Mouse (Mus musculus) layer of hippocampus, adult 11-12 months (tissue): ENCODE measurements around the gene Hs6st1.
A peak's percentile ranks its signal among the peaks of the same experiment; 100 is the strongest.

Experiments used
- DNase-seq: peaks from one replicate; pipeline ENCODE4 v3.0.0; 2022; ENCODE audit warnings: low spot score

Hs6st1 gene

DNA sequence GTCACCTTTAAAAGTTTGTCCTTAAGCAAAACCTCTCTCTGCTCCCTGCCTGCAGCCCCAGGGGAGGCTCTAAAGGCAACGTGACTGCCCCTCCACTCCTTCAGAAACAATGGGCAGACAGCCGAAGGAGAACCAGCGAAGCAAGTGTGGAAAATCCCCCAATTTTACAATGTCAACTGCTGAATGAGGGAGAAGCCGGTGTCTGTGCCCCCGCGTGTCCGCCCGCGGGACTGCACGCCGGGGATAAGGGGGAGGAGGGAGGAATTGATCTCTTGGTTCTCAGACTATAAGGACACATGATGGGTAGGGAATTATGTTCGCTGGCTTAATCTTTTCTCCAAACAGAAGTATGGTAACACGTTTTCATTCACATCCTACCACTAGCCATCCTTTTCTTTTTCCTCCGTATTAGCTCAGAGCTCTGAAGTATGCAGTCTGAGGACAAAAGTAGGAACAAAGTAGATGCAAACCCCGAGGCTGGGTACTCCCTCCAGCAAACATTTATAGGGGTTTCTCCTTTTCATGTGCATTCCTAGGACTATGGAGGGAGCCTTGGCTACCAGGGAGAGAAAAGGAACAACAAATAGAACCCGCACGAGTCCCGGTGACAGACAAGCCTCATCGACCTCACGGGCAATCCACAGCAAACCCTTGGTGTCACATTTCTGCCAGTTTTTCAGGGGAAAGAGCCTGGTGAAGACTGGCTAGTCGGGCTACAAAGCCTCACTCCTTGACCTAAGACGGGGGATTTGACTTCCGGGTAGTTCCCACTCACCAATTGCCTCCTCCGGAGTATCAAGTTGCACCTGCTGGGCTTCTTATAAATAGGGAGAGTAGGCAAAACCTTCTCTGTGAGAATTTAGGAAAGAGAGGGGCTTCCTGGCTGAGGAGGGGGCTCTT, 3.1 kb upstream of the Hs6st1 start:
- peak; percentile 96 for DNase-seq

DNA sequence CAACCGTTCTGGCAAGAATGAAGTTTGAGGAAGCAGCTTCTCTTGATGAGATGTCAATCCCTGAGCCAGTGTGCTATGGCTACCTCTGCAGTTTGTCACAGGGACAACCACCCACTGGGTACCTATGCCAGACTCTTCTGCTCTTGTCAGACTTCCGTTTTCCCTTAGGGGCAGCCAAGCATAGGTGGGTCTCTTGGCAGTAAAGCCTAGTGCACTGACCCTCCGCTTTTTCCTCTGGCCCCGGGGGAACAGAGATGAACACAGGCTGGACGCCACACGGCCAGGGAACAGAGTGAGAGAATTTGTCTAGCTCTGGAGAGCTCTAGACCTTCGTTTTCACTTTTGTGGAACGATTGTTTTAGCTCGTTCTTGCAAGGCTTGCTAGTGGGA, 2.4 kb upstream of the Hs6st1 start:
- DNase-seq: no peak

GRCm38 (mm10) chr1:36066216-36066980, 1.8 kb upstream of the Hs6st1 start:
- DNase-seq: no peak

GRCm38 (mm10) chr1:36067201-36067600, 999 bp upstream of the Hs6st1 start:
- no peak for DNase-seq

- DNase-seq: no peak
These were observed 589 bp upstream of the Hs6st1 start for GRCm38 (mm10) chr1:36067611-36068010.

DNA sequence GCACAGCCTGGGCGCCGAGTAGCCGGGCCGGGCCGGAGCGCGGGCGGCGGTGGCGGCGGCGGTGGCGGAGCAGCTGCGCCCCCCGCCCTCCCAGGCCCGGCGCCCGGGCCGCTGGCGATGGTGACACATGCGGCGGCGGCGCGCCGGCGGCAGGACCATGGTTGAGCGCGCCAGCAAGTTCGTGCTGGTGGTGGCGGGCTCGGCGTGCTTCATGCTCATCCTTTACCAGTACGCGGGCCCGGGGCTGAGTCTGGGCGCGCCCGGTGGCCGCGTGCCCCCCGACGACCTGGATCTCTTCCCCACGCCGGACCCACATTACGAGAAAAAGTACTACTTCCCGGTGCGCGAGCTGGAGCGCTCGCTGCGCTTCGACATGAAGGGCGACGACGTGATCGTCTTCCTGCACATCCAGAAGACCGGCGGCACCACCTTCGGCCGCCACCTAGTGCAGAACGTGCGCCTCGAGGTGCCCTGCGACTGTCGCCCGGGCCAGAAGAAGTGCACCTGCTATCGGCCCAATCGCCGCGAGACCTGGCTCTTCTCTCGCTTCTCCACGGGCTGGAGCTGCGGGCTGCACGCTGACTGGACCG, 426 bp downstream of the Hs6st1 start:
- DNase-seq: peak; percentile 65

DNA sequence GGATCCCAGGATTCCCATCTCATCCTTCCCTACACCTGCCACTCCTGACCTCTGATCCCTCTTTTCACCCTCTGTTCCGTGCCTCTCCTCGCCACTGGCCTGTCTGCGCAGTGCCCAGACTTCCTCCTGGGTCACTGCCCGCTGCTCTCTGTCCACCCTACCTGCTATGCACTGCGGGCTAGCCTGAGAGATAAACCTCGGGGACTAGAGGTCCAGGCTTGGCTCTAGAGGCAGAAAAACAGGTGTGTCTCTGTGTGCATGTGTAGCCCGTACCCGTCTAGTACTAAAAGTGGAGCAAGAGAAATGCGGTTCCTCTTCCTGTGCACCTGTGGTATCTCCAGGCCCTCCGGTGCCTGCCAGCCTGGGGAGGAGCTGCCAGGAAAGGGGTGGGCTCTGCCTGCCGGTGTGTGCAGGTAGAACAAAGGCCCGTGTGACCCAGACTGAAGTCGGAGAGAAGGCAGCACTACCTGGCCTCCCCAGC, 1.1 kb downstream of the Hs6st1 start:
- DNase-seq: no peak

GRCm38 (mm10) chr1:36070190-36070589, 2.0 kb downstream of the Hs6st1 start:
- no peak for DNase-seq

- no peak for DNase-seq
These were observed 2.5 kb downstream of the Hs6st1 start for GRCm38 (mm10) chr1:36070740-36071139.

DNA sequence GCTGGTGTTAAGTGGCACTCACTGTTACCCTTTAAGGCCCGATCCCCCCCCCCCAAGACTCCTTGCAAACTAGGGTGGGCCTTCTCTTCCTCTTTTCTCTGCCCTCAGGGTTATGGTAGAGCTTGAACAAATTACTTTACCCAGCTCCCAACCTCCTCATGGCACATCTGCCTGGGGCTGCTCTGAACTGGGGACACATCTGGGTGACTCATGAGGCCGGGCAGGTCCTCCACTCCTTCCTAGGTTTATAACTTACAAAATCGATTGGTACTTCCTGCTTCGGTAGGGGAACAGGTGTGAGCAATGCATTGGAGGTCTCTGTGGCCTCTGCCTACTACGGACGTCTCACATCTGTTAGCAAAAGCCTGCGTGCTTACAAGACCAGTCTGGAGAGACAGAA, 3.0 kb downstream of the Hs6st1 start:
- no peak for DNase-seq

DNA sequence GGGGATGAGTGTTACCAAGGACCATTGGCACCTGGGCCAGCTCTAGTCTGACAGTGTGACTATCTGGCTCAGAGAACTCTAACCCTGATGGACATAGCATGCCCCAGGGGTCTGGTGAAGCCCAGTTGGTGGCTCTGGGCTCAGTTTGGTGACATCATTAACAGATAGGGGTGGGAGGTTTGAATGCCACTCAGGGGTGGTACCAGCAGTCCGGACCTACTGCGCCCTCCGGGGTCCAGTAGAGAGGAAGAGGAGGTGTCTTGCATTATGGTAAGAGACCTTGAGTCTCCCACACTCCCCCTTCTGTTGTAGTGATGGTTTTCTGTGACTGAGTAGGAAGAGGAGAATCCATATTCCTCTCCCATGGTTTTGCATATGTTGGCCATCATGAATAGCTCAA, 3.4 kb downstream of the Hs6st1 start:
- DNase-seq: no peak

DNA sequence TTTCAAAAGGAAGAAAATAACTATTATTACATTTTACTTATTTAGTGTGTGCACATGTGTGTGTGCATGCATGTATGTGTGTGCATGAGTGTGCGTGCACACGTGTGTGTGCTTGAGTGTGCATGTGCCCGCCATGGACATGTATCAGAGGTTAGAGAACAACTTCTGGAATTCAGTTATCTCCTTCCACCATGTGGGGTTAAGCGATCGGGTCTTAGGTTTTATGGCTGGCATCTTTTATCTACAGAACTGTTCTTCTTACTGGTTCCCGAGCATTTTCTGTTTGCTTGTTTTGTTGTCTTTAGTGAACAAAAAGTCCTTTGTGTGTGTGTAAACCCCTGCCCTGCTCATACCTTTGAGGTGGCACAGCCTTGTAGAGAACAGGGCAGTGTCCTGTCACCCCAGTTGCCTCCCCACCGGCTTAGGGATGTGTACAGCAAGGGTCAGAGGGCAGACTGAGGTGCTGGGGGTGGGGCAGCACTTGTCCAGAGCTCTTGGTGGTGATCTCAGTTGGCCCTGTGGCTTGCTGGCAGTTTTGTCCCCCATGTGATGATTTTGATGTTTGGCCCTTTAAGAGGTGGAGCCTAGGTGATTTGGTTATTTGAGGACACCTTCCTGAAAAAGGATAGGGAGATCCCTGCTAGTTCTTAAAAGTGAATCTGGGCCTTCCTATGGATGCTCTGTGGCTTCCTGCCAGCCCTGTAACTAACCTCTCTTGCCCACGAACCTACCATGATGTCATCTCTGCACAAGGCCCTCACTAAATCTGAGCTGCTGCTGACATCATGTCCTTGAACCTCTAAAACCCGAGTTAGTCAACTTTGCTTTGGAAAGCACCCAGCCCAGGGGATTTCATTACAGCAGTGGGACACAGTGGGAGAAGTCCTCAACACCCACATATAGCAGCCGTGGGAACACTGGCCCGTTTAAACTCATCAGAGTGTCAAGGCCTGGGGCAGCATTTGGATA, 4.7 kb downstream of the Hs6st1 start:
- no peak for DNase-seq

GRCm38 (mm10) chr1:36073566-36073965, 5.4 kb downstream of the Hs6st1 start:
- DNase-seq: no peak

DNA sequence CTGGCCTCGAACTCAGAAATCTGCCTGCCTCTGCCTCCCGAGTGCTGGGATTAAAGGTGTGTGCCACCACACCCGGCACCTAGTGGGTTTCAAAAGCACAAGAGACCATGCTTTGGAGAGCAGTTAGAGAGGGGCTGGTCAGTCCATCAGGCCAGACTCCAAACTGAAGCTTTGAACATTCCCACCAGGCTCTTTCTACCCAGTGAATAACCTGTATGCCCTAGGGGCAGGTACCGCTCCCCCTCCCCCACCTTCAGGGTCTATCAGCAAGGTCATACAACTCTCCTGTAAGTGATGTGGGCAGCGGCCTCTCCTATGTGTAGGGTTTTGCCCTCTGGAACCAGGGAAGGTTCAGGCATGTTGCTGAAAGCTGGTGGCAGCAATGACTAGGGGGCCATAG, 6.0 kb downstream of the Hs6st1 start:
- no peak for DNase-seq

DNA sequence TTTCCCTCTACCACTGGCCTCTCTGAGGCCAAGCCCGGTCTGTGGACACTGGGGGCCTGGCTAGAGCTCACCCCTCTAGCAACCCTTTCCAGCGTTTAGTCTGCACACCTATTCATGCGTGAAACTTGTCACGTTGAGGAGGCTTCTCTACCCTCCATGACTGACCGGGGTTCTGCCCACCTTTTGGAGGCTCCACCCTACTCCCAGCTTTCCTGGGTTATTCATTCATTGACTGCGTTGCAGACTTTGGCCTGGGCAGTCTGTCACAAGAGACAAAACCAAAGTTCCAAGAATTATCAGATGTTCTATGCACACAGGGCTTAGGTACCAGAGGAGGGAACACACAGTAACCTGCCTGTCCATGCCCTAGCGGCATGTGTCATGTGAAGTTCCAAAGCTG, 6.8 kb downstream of the Hs6st1 start:
- no peak for DNase-seq

DNA sequence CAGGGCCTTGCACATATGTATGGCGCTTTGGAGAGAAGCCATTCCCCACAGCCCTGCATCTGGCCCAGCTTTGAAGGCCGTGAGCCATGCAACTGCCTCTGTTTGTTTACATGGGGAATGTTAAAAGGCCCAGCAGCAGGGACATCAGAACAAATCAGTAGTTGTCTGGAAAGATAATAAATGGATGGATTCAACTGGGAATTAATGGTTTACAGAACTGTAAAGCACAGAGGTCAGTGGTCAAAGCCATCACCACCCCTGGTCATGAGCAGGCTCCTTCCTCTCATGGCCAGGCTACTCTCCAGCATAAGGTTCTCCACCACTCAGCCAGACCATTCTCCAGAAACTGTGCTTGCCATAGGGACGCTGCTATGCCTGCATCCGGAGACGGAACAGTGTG, 7.5 kb downstream of the Hs6st1 start:
- no peak for DNase-seq

GRCm38 (mm10) chr1:36077084-36077483, 8.9 kb downstream of the Hs6st1 start:
- DNase-seq: no peak

GRCm38 (mm10) chr1:36078250-36078649, 10.1 kb downstream of the Hs6st1 start:
- no peak for DNase-seq

DNA sequence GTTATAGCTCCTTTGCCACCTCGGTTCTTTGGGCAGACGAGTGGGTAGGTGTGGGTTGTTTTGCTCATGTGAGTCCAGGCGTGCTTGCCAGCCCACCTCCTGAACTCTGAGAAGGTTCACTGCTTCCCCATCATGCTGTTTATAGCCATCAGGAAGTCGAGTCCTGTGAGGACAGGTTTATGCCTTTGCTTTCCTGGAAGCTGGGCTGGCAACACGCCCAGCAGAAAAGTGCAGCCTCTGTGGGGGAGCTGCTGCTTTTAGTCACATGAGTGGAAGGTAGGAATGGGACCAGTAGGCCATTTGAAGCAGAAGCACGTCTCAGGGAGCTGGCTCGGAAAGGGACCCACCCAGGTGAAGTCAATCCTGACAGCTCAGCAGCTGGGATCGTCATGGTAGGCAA, 11.5 kb downstream of the Hs6st1 start:
- DNase-seq: no peak

DNA sequence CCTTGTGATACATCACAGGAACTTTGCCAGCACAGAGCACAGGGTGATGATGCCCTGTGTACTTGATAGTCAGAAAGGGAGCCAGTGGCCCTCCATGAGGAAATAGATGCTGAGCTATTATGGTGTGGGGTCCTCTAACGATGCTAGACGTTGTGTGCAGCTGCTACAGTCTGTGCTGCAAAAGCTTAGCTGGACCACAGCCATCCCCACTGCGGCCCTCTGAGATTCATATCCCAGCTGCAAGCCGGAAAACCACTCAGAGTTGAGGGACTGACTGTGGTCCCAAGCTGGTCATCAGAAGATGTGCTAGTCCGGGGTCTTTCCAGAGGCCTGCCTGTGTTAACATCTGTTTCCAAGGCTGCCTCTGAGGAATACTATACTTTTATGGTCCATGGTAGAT, 12.8 kb downstream of the Hs6st1 start:
- no peak for DNase-seq

- no peak for DNase-seq
These were observed 14.0 kb downstream of the Hs6st1 start for GRCm38 (mm10) chr1:36082184-36082583.

GRCm38 (mm10) chr1:36083554-36083953, 15.4 kb downstream of the Hs6st1 start:
- DNase-seq: no peak
